8 mouse cellular contexts compared by ENCODE assay signal in the genomic region with DNA sequence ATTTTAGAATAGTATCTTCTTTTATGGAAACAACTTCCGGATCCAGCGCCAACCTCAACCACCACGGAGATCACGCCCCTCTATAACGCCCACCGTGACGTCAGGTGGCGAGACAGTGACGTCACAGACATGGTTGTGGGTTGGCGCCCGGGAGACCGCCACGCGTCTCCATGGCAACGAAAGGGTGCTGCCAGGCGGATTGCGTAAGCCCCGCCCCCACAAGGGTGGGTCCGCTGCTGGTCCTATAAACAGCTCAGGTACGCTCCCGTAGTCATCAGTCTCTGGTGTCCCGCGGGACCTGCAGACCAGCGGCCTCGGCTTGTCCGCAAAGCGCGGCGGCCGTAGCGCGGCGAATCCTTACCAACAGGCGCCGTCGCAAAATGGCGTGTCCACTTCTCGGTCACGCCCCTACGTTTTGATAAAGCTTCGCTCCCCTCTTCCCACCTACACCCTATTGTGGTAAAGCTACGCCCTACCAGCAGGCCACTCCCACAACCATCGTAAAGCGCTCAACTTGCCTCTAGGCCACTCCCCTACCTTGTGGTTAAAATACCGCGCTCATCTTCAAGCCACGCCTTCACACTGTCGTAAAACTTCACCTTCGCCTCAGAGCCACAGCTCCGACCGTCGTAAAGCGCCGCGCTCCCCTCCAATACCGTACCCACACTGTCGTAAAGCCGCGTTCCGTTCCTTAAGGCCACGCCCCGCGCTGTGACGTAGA. TPM values are rescaled to one million over a fixed set of nuclear protein-coding genes. Genes with fewer than 3 reads are reported as not detected.
DNase-seq lines count a peak whose midpoint lies in the region; ATAC-seq lines count a peak whose summit lies in the region.

No protein-coding gene starts in this region.

- peaks cover 20 to 40% of the 10 kb centered on the region in 2 experiments for H3K4me1 ChIP-seq in heart, embryonic 14.5 days (ENCODE audit: control insufficient read depth in 2 of 2, insufficient read depth in 2 of 2, low read length in 2 of 2)
- H3K4me1 ChIP-seq in liver, embryonic 13.5 days (replicated peaks), result peaks cover 66% of the 10 kb centered on the region
- peaks cover 20% of the 10 kb centered on the region for H3K4me1 ChIP-seq in stomach, embryonic 16.5 days (ENCODE audit: control insufficient read depth, insufficient read depth, low read length)

- H3K36me3 ChIP-seq in heart, embryonic 14.5 days (ENCODE audit: control insufficient read depth, insufficient read depth, low read length), result no peaks in the 10 kb centered on the region
- no peaks in the 10 kb centered on the region for H3K36me3 ChIP-seq in liver, embryonic 13.5 days
- no peaks in the 10 kb centered on the region for H3K36me3 ChIP-seq in stomach, embryonic 16.5 days (ENCODE audit: control insufficient read depth, insufficient read depth, low read length)

- H3K27ac ChIP-seq in heart, embryonic 14.5 days (replicated peaks in 1 of 2; ENCODE audit: control insufficient read depth in 1 of 2, insufficient read depth in 1 of 2, low read depth in 2 of 2, low read length in 2 of 2), result peak overlapping the region; percentile 90 to 99
- H3K27ac ChIP-seq in liver, embryonic 13.5 days, result peak overlapping the region; percentile 96
- H3K27ac ChIP-seq in stomach, embryonic 16.5 days (ENCODE audit: low read length), result peak overlapping the region; percentile 97

- H3K27me3 ChIP-seq in heart, embryonic 14.5 days (ENCODE audit: control insufficient read depth, insufficient read depth, low read length), result no peaks in the 10 kb centered on the region
- no peaks in the 10 kb centered on the region for H3K27me3 ChIP-seq in liver, embryonic 13.5 days
- H3K27me3 ChIP-seq in stomach, embryonic 16.5 days (ENCODE audit: control insufficient read depth, insufficient read depth, low read length), result no peaks in the 10 kb centered on the region

- peak overlapping the region; percentile 86 to 92 for H3K4me3 ChIP-seq in heart, embryonic 14.5 days (ENCODE audit: control insufficient read depth in 1 of 2, insufficient read depth in 1 of 2, low read depth in 1 of 2, low read length in 2 of 2)
- H3K4me3 ChIP-seq in liver, embryonic 13.5 days (replicated peaks), result peak overlapping the region; percentile 93
- H3K4me3 ChIP-seq in stomach, embryonic 16.5 days (replicated peaks; ENCODE audit: low read length), result peak overlapping the region; percentile 75

- H3K4me2 ChIP-seq in heart, embryonic 14.5 days (ENCODE audit: low read length), result peak overlapping the region; percentile 71
- peak overlapping the region; percentile 98 for H3K4me2 ChIP-seq in liver, embryonic 13.5 days
- H3K4me2 ChIP-seq in stomach, embryonic 16.5 days (ENCODE audit: low read depth, low read length), result peak overlapping the region; percentile 66; the same call in 1 of the 2 replicates

- DNase-seq in c-Kit-negative CD71-positive TER-119-positive erythroid progenitor cells, embryonic 14.5 days (ENCODE audit: low read depth, low spot score), result peak; percentile 100
- peak; percentile 100 for DNase-seq in fibroblast of lung, adult 2 months (ENCODE audit: low read depth)
- peak; percentile 100 for DNase-seq in kidney, postnatal 14 days
- peak; percentile 98 for DNase-seq in liver, embryonic 13.5 days
- DNase-seq in neural tube, embryonic 10.5 days (ENCODE audit: extremely low spot score, low spot score), result peak; percentile 100

- under 1% methylated on average over 64 of the region's 64 CpGs for WGBS in heart, embryonic 14.5 days
- under 1% methylated on average over 64 of the region's 64 CpGs for WGBS in liver, embryonic 13.5 days (ENCODE audit: insufficient replicate concordance)
- WGBS in stomach, embryonic 16.5 days, result under 1% methylated on average over 64 of the region's 64 CpGs

- peak; percentile 80 for ATAC-seq in CD4-positive, CD25-positive, alpha-beta regulatory T cell, adult 4 months
- peak; percentile 95 for ATAC-seq in heart, embryonic 14.5 days (ENCODE audit: insufficient number of reproducible peaks, insufficient read depth, low FRiP score, low read depth)
- ATAC-seq in liver, embryonic 13.5 days (ENCODE audit: low read depth), result peak; percentile 89
- ATAC-seq in stomach, embryonic 16.5 days (ENCODE audit: insufficient read depth, low FRiP score), result peak; percentile 98

- peak overlapping the region; percentile 96 for H3K9ac ChIP-seq in heart, embryonic 14.5 days (ENCODE audit: low read length)
- peak overlapping the region; percentile 65 for H3K9ac ChIP-seq in liver, embryonic 13.5 days
- peak overlapping the region; percentile 89 for H3K9ac ChIP-seq in stomach, embryonic 16.5 days (ENCODE audit: low read length)

- H3K9me3 ChIP-seq in heart, embryonic 14.5 days (ENCODE audit: control insufficient read depth, low read length), result no peaks in the 10 kb centered on the region
- H3K9me3 ChIP-seq in liver, embryonic 13.5 days (replicated peaks), result no peaks in the 10 kb centered on the region
- no peaks in the 10 kb centered on the region for H3K9me3 ChIP-seq in stomach, embryonic 16.5 days (replicated peaks; ENCODE audit: control insufficient read depth, low read length)

RNA-seq across cellular contexts. Expression of a gene that starts 0.5 kb away (rescaled TPM):
- polyA plus RNA-seq in CD4-positive, CD25-positive, alpha-beta regulatory T cell, adult 4 months (2017; shearing (Covaris generic)), result 10 to 100 TPM in 1 of 2 experiments, 1 to 10 TPM in 1; 6.9 to 12.8 TPM
- polyA plus RNA-seq in heart, embryonic 14.5 days (2014; fragmentation: Nextera tagmentation; extraction: Ambion mirVana), result 64.8 and 65.0 TPM in 2 replicates
- polyA plus RNA-seq in liver, embryonic 13.5 days (2015; fragmentation: Nextera tagmentation; extraction: Ambion mirVana), result 46.0 and 51.1 TPM in 2 replicates
- 18.1 TPM in 2 replicates for polyA plus RNA-seq in stomach, embryonic 16.5 days (2015; fragmentation: Nextera tagmentation; extraction: Ambion mirVana)

RNA-seq across cellular contexts. Expression of a gene that starts 16.3 kb away (rescaled TPM):
- polyA plus RNA-seq in CD4-positive, CD25-positive, alpha-beta regulatory T cell, adult 4 months (2017; shearing (Covaris generic)), result 10 to 100 TPM; 11.1 to 13.6 TPM
- polyA plus RNA-seq in heart, embryonic 14.5 days (2014; fragmentation: Nextera tagmentation; extraction: Ambion mirVana), result 0.88 and 1.4 TPM in 2 replicates
- polyA plus RNA-seq in liver, embryonic 13.5 days (2015; fragmentation: Nextera tagmentation; extraction: Ambion mirVana), result 1.4 and 1.5 TPM in 2 replicates
- polyA plus RNA-seq in stomach, embryonic 16.5 days (2015; fragmentation: Nextera tagmentation; extraction: Ambion mirVana), result 3.7 and 4.8 TPM in 2 replicates

RNA-seq across cellular contexts. Expression of a gene that starts 19.4 kb away (rescaled TPM):
- polyA plus RNA-seq in CD4-positive, CD25-positive, alpha-beta regulatory T cell, adult 4 months (2017; shearing (Covaris generic)), result 1 to 10 TPM; 1.7 to 3.6 TPM
- polyA plus RNA-seq in heart, embryonic 14.5 days (2014; fragmentation: Nextera tagmentation; extraction: Ambion mirVana), result 2.6 and 3.6 TPM in 2 replicates
- 5.7 and 6.3 TPM in 2 replicates for polyA plus RNA-seq in liver, embryonic 13.5 days (2015; fragmentation: Nextera tagmentation; extraction: Ambion mirVana)
- polyA plus RNA-seq in stomach, embryonic 16.5 days (2015; fragmentation: Nextera tagmentation; extraction: Ambion mirVana), result 5.6 and 6.7 TPM in 2 replicates

RNA-seq across cellular contexts. Expression of a gene that starts 19.4 kb away (rescaled TPM):
- polyA plus RNA-seq in CD4-positive, CD25-positive, alpha-beta regulatory T cell, adult 4 months (2017; shearing (Covaris generic)), result 100 to 1,000 TPM in 1 of 2 experiments, 10 to 100 TPM in 1; 98.1 to 145 TPM
- 65.9 and 67.1 TPM in 2 replicates for polyA plus RNA-seq in heart, embryonic 14.5 days (2014; fragmentation: Nextera tagmentation; extraction: Ambion mirVana)
- polyA plus RNA-seq in liver, embryonic 13.5 days (2015; fragmentation: Nextera tagmentation; extraction: Ambion mirVana), result 52.0 and 54.6 TPM in 2 replicates
- 92.1 and 99.9 TPM in 2 replicates for polyA plus RNA-seq in stomach, embryonic 16.5 days (2015; fragmentation: Nextera tagmentation; extraction: Ambion mirVana)

RNA-seq across cellular contexts. Expression of a gene that starts 32.0 kb away (rescaled TPM):
- 1 to 10 TPM; 2.3 to 9.7 TPM for polyA plus RNA-seq in CD4-positive, CD25-positive, alpha-beta regulatory T cell, adult 4 months (2017; shearing (Covaris generic))
- 119 and 141 TPM in 2 replicates for polyA plus RNA-seq in heart, embryonic 14.5 days (2014; fragmentation: Nextera tagmentation; extraction: Ambion mirVana)
- polyA plus RNA-seq in liver, embryonic 13.5 days (2015; fragmentation: Nextera tagmentation; extraction: Ambion mirVana), result 45.1 and 51.7 TPM in 2 replicates
- polyA plus RNA-seq in stomach, embryonic 16.5 days (2015; fragmentation: Nextera tagmentation; extraction: Ambion mirVana), result 42.9 and 44.3 TPM in 2 replicates

Comparison
In these comparisons a context has a peak if more than half of its experiments do, and no peak if none do; other contexts are left out.
1. Peak in every context shown above with its lines: DNase-seq, ATAC-seq, H3K4me3 ChIP-seq and H3K27ac ChIP-seq.